Mouse (Mus musculus) adrenal gland, adult 18-20 months (tissue): ENCODE results near the gene Zc2hc1c. TPM values are rescaled to one million over a fixed set of nuclear protein-coding genes. Genes with fewer than 3 reads are reported as not detected.
"Not testable (repeated sequence)": the region's sequence is repeated elsewhere in the genome, so short reads cannot be mapped to it uniquely, and the experiment has no call there.

Experiments used
- DNase-seq, 2 experiments: peaks; one replicate each; pipeline ENCODE4 v3.0.0; 2021 to 2022; ENCODE audit warnings: low spot score in 2 of 2
- total RNA-seq, 2 experiments: library from RNA; stranded (reverse); gene quantifications; 1 replicate in 1 of 2; 2 replicates in 1 of 2; pipeline ENCODE4 v1.2.3; 2021

Zc2hc1c gene
- total RNA-seq, 2 experiments from 2014 or later, result 1.8 to 2.1 TPM

- not testable (repeated sequence) for DNase-seq
These were observed 6.6 kb upstream of the Zc2hc1c start for GRCm38 (mm10) chr12:85281756-85282155.

- DNase-seq, result no peak
These were observed 4.1 kb upstream of the Zc2hc1c start for GRCm38 (mm10) chr12:85284331-85284730.

- DNase-seq, result no peak
These were observed 3.4 kb upstream of the Zc2hc1c start for GRCm38 (mm10) chr12:85284996-85285395.

GRCm38 (mm10) chr12:85286941-85287340, 1.4 kb upstream of the Zc2hc1c start:
- DNase-seq, result no peak

DNA sequence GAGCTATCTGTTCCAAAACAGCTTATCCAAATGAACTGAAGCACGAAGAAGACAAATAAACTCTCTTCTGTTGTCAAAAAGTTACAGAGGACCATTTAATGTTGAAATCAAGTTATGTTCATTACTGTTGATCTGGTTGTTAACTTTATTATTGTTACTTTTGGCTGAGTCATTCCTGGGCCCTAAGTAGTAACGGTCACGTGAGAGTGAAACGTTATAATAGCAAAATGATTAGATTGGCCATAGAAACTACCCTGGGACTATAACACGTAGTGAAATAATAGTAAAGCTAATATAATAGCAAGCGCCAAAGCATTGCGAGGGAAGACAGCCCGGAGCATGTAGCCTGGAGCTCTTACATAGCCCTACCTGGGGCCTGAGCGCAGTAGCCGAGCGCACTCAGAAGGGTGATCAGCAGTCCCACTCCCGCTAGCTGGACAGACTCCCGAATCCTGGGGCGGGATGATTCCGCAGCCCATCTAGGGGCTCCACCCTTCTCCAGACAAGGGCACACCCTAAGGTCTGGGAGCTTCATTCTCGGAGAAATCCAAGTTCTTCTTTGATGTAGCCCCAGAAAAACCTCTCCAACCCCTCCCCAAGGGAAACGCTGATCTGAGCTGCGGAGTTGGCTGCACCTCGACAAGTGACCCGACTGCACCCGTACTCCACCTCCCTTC, 444 bp upstream of the Zc2hc1c start, which contains the start of gene Acyp1:
Gene Acyp1, minus strand, starts transcription at position 630 of the 677 bp plus-strand sequence.
- peak; percentile 36 to 46 for DNase-seq

- DNase-seq, result no peak
These were observed 988 bp downstream of the Zc2hc1c start for GRCm38 (mm10) chr12:85289157-85290000.

GRCm38 (mm10) chr12:85290633-85291032, 2.2 kb downstream of the Zc2hc1c start:
- DNase-seq, result no peak

GRCm38 (mm10) chr12:85291541-85291940, 3.1 kb downstream of the Zc2hc1c start:
- DNase-seq, result no peak

DNA sequence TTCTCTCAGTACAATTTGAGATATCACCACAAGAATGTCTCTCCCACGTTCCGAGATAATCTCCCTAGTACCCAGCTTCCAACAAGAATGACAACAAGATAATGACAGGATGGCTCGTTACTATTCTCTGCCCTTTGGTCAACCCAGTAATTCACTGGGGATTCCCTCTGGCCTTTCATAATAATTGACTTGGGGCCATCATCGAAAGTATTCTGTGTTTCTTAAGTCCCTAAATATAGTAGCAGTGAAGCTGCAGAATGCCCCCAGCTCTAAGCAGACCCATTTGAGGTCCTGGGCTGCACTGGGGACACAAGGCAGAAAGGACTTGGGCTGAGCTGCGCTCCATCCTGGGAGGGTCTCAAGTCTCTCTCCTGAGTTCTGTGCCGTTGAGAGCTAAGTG, 3.9 kb downstream of the Zc2hc1c start:
- DNase-seq, result no peak

- no peak for DNase-seq
These were observed 4.5 kb downstream of the Zc2hc1c start for GRCm38 (mm10) chr12:85292906-85293305.

- DNase-seq, result no peak
These were observed 7.1 kb downstream of the Zc2hc1c start for GRCm38 (mm10) chr12:85295506-85295905.

- no peak for DNase-seq
These were observed 8.5 kb downstream of the Zc2hc1c start for GRCm38 (mm10) chr12:85296915-85297314.

- no peak for DNase-seq
These were observed 9.1 kb downstream of the Zc2hc1c start for GRCm38 (mm10) chr12:85297345-85297997.

DNA sequence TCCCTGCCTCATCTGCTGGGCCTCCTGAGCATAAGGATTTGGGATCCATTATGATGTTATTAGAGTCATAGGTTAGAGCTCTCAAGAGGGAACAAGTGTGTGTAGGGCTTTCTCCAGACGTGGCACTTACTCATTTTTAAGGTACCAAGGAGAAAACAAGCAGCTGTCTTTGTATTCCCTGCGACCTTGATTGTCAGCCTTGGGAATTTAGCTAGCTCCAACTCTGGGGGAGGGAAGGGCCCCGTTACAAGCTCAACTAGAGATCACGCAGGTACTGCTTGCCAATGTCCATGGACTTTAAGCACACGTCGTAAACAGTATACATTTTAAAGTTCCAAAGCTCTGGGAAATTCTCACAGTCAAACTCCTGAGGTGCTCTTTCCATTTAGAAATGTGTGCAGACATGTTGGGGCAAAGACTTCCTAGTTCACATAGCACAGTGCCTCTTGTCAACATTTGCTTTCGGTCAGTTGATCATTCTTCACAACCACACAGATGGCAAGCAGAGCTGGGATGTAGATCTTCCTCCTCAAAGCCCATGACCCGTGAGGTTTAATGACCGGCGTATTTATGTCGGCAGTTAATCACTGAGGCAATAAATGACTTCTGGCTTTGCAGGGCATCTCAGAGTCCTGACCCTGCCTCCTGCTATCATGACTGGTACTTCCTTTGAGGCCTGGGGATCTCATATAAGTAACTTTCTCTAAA, 9.9 kb downstream of the Zc2hc1c start:
- DNase-seq, result no peak

- DNase-seq, result no peak
These were observed 10.4 kb downstream of the Zc2hc1c start for GRCm38 (mm10) chr12:85298835-85299180.

DNA sequence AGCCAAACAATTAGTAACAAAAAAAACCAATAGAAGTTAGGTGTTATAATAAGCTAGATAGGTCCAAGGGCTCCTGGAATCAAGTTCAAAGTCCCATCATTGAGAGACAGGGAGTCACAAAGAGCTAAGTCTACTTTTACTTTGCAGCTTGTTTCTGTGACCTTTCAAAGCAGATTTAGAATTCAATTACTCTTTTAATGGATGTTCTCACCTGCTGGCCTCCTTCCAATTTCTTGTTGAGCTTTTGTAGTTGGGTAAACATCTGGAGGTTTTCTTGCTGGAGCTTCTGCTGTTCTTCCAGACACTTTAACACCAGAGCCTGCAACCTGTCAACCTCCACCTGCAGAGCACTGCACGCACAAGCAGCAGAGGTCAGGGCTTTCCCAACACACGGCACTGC, 14.9 kb downstream of the Zc2hc1c start:
- DNase-seq, result no peak

GRCm38 (mm10) chr12:85304725-85305124, 16.3 kb downstream of the Zc2hc1c start:
- no peak for DNase-seq

GRCm38 (mm10) chr12:85305247-85305892, 17.0 kb downstream of the Zc2hc1c start:
- DNase-seq, result peak; percentile 86

- DNase-seq, result no peak
These were observed 20.3 kb downstream of the Zc2hc1c start for GRCm38 (mm10) chr12:85308651-85309050.

DNA sequence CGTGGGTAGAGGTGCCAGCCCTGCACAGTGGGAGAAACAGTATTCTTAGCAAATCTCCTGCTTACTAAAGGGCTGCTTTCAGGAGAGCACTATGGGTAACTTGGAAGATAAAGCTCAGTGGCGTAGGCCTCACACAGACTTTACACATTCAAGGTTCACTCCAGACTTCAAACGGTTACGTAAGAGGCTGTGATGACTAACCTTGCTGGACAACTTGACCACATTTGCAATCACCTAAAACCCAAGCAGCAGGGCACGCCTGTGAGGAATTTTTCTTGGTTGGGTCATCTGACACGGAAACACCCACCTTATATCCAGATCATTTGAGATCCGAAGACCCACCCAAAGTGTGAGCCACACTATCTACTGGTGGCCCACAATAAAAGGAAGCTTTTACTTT, 41.8 kb downstream of the Zc2hc1c start:
- DNase-seq, result peak in 1 of 2 experiments; percentile 29
